Mouse (Mus musculus): Measurements from ENCODE around the gene Eln. TPM values are rescaled to one million over a fixed set of nuclear protein-coding genes. Genes with fewer than 3 reads are reported as not detected.

Gene Eln
- total RNA-seq, 2 experiments from 2014 or later, result 409 to 606 TPM

GRCm38 (mm10) chr5:134688718-134689284, 58.3 kb downstream of the Eln start:
- DNase-seq, result peak; percentile 98 to 99
- intact Hi-C loops (cut with DNase I), result loop anchor here (5.0 kb wide), 1 partner anchor 52 kb away; the partner anchor contains the start of gene Eif4h

GRCm38 (mm10) chr5:134688086-134688717, 58.9 kb downstream of the Eln start, which contains the start of gene Limk1:
Gene Limk1 (minus strand): TSS chr5:134688598.
- DNase-seq, result no peak
- intact Hi-C loops (cut with DNase I), result loop anchor here (5.0 kb wide), 1 partner anchor 51 kb away; the partner anchor contains the start of gene Eif4h

- DNase-seq, result no peak
- intact Hi-C loops (cut with DNase I), result loop anchor here (5.0 kb wide), 1 partner anchor 50 kb away; the partner anchor contains the start of gene Eif4h
Observed at GRCm38 (mm10) chr5:134687187-134687586, 59.9 kb downstream of the Eln start.

GRCm38 (mm10) chr5:134686541-134686940, 60.6 kb downstream of the Eln start:
- DNase-seq, result no peak
- intact Hi-C loops (cut with DNase I), result loop anchor here (5.0 kb wide), 1 partner anchor 49 kb away; the partner anchor contains the start of gene Eif4h

GRCm38 (mm10) chr5:134684398-134684797, 62.7 kb downstream of the Eln start:
- intact Hi-C loops (cut with DNase I), result no loop called here
- DNase-seq, result no peak

- DNase-seq, result no peak
- intact Hi-C loops (cut with DNase I), result no loop called here
Observed at GRCm38 (mm10) chr5:134683813-134684212, 63.3 kb downstream of the Eln start.

GRCm38 (mm10) chr5:134680238-134680637, 66.9 kb downstream of the Eln start:
- intact Hi-C loops (cut with DNase I), result no loop called here
- no peak for DNase-seq

- intact Hi-C loops (cut with DNase I), result no loop called here
- DNase-seq, result peak; percentile 29 to 50
Observed at GRCm38 (mm10) chr5:134678827-134679546, 68.1 kb downstream of the Eln start.

- intact Hi-C loops (cut with DNase I), result no loop called here
- DNase-seq, result peak; percentile 54 to 59
Observed at GRCm38 (mm10) chr5:134678031-134678430, 69.1 kb downstream of the Eln start.

GRCm38 (mm10) chr5:134677491-134677890, 69.6 kb downstream of the Eln start:
- intact Hi-C loops (cut with DNase I), result no loop called here
- DNase-seq, result no peak

GRCm38 (mm10) chr5:134675956-134676759, 71.0 kb downstream of the Eln start:
- peak; percentile 86 for DNase-seq
- intact Hi-C loops (cut with DNase I), result no loop called here

GRCm38 (mm10) chr5:134674977-134675376, 72.1 kb downstream of the Eln start:
- intact Hi-C loops (cut with DNase I), result no loop called here
- no peak for DNase-seq

GRCm38 (mm10) chr5:134672611-134673010, 74.5 kb downstream of the Eln start:
- intact Hi-C loops (cut with DNase I), result no loop called here
- no peak for DNase-seq

- intact Hi-C loops (cut with DNase I), result no loop called here
- no peak for DNase-seq
Observed at GRCm38 (mm10) chr5:134672198-134672516, 75.0 kb downstream of the Eln start.

GRCm38 (mm10) chr5:134671335-134672197, 75.6 kb downstream of the Eln start:
- no peak for DNase-seq
- intact Hi-C loops (cut with DNase I), result no loop called here

- intact Hi-C loops (cut with DNase I), result loop anchor here (5.0 kb wide), 1 partner anchor 33 kb away; no protein-coding TSS in a partner anchor
- DNase-seq, result no peak
Observed at GRCm38 (mm10) chr5:134669001-134669708, 78.0 kb downstream of the Eln start.

GRCm38 (mm10) chr5:134668495-134668894, 78.6 kb downstream of the Eln start:
- intact Hi-C loops (cut with DNase I), result loop anchor here (5.0 kb wide), 1 partner anchor 34 kb away; no protein-coding TSS in a partner anchor
- DNase-seq, result peak; percentile 43

GRCm38 (mm10) chr5:134656708-134657107, 90.4 kb downstream of the Eln start:
- intact Hi-C loops (cut with DNase I), result no loop called here
- no peak for DNase-seq
